In the genomic region with DNA sequence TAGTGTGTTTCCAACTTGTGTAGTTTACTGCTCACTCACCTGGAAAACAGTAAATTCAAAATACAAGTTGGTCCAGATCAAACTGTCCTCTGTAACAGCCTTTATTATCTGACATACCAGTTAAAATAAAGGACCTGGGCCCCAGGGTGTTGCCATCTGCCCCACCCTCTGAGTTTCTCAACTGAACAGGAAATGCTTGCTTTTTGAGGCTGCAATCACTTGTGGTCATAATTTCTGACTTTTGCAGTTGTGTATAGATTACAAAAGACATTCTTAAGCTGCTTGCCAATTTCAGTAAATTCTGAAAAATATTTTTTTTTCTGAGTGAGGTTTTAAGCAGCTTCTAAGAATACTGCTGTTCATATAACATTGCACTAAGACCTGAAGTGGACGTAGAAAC, we compare ENCODE assay signal across 23 mouse cellular contexts. TPM values are rescaled to one million over a fixed set of nuclear protein-coding genes. Genes with fewer than 3 reads are reported as not detected.
DNase-seq lines count a peak whose midpoint lies in the region; ATAC-seq and TF ChIP-seq lines count a peak whose summit lies in the region.
"Had no signal": no experiment of that assay in that cellular context is flagged by ENCODE, and none has a peak within 500 bp of the region (broad histone marks: within the 10 kb centered on the region; RNA-seq: fewer than 3 reads in every experiment).

No protein-coding gene starts in this region.

- H3K27me3 ChIP-seq in liver, postnatal 0 days (ENCODE audit: insufficient read depth, low read length), result no peaks in the 10 kb centered on the region
- no peaks in the 10 kb centered on the region for H3K27me3 ChIP-seq in hindbrain, embryonic 11.5 days (ENCODE audit: control insufficient read depth, insufficient read depth, low read length)
- no peaks in the 10 kb centered on the region for H3K27me3 ChIP-seq in forebrain, embryonic 13.5 days
- H3K27me3 ChIP-seq: limb, embryonic 13.5 days; lung, embryonic 15.5 days had no signal

- H3K9me3 ChIP-seq in liver, postnatal 0 days (ENCODE audit: low read length), result no peaks in the 10 kb centered on the region
- H3K9me3 ChIP-seq in hindbrain, embryonic 11.5 days (ENCODE audit: control insufficient read depth, low read length), result no peaks in the 10 kb centered on the region
- H3K9me3 ChIP-seq in forebrain, embryonic 13.5 days (replicated peaks), result no peaks in the 10 kb centered on the region
- H3K9me3 ChIP-seq: limb, embryonic 13.5 days; lung, embryonic 15.5 days had no signal

- no peak overlapping the region; the same call in 1 of the 2 replicates for H3K4me2 ChIP-seq in liver, postnatal 0 days (ENCODE audit: low read depth, low read length)
- no peak overlapping the region for H3K4me2 ChIP-seq in hindbrain, embryonic 11.5 days (replicated peaks; ENCODE audit: low read depth, low read length)
- H3K4me2 ChIP-seq in forebrain, embryonic 13.5 days, result no peak overlapping the region
- H3K4me2 ChIP-seq: limb, embryonic 13.5 days; lung, embryonic 15.5 days had no signal

- 0 out of 2 replicates have a peak, but pooled peaks cover 2% of the 10 kb centered on the region for H3K4me1 ChIP-seq in liver, postnatal 0 days (ENCODE audit: insufficient read depth)
- H3K4me1 ChIP-seq in hindbrain, embryonic 11.5 days (replicated peaks; ENCODE audit: control insufficient read depth, insufficient read depth, low read length), result no peaks in the 10 kb centered on the region
- no peaks in the 10 kb centered on the region for H3K4me1 ChIP-seq in forebrain, embryonic 13.5 days
- H3K4me1 ChIP-seq: embryonic facial prominence, embryonic 10.5 days; hindbrain, embryonic 10.5 days; limb, embryonic 13.5 days; lung, embryonic 15.5 days had no signal

- DNase-seq in 416B (ENCODE audit: low read depth) (peak; percentile 71), MEL-GATA-1-ER (ENCODE audit: extremely low read depth, low read depth) (peak; percentile 54), liver (peak; percentile 63)
- no peak for DNase-seq in liver, postnatal 0 days
- no peak for DNase-seq in cerebellum, adult 11 months
- DNase-seq in hindbrain, embryonic 11.5 days (ENCODE audit: low spot score), result no peak
- DNase-seq in layer of hippocampus, adult 9-11 months, result no peak
- DNase-seq: adrenal gland, postnatal 25 days; cerebellum, adult 2 months; gastrocnemius, postnatal 25 days; kidney, postnatal 36 days; spleen, adult 18-20 months; thymus, postnatal 36 days had no signal

- H3K36me3 ChIP-seq in liver, postnatal 0 days (replicated peaks; ENCODE audit: insufficient read depth, low read length), result no peaks in the 10 kb centered on the region
- no peaks in the 10 kb centered on the region for H3K36me3 ChIP-seq in hindbrain, embryonic 11.5 days (ENCODE audit: control insufficient read depth, insufficient read depth, low read length)
- H3K36me3 ChIP-seq in forebrain, embryonic 13.5 days (ENCODE audit: poor library complexity, severe bottlenecking), result no peaks in the 10 kb centered on the region
- H3K36me3 ChIP-seq: embryonic facial prominence, embryonic 10.5 days; hindbrain, embryonic 10.5 days; limb, embryonic 13.5 days; lung, embryonic 15.5 days had no signal

- peak; percentile 85 for ATAC-seq in liver, postnatal 0 days
- no peak for ATAC-seq in hindbrain, embryonic 11.5 days (ENCODE audit: low FRiP score)
- no peak for ATAC-seq in forebrain, embryonic 13.5 days
- ATAC-seq: forebrain, embryonic 16.5 days; inflammation-experienced regulatory T-cells, adult 6 months had no signal

- H3K4me3 ChIP-seq in liver, postnatal 0 days (ENCODE audit: low read depth, low read length), result no peak overlapping the region
- H3K4me3 ChIP-seq in hindbrain, embryonic 11.5 days (ENCODE audit: low read depth, low read length), result no peak overlapping the region
- no peak overlapping the region for H3K4me3 ChIP-seq in forebrain, embryonic 13.5 days
- H3K4me3 ChIP-seq: embryonic facial prominence, embryonic 10.5 days; hindbrain, embryonic 10.5 days; limb, embryonic 13.5 days; lung, embryonic 15.5 days had no signal

- H3K9ac ChIP-seq in liver, postnatal 0 days (replicated peaks), result no peak overlapping the region
- no peak overlapping the region for H3K9ac ChIP-seq in hindbrain, embryonic 11.5 days (ENCODE audit: low read depth, low read length)
- no peak overlapping the region for H3K9ac ChIP-seq in forebrain, embryonic 13.5 days
- H3K9ac ChIP-seq: limb, embryonic 13.5 days; lung, embryonic 15.5 days had no signal

- WGBS in liver, postnatal 0 days (ENCODE audit: insufficient replicate concordance), result 44% methylated on average over 1 of the region's 1 CpGs
- WGBS in hindbrain, embryonic 11.5 days, result 87% methylated on average over 1 of the region's 1 CpGs
- 79% methylated on average over 1 of the region's 1 CpGs for WGBS in forebrain, embryonic 13.5 days

- H3K27ac ChIP-seq in liver, postnatal 0 days (ENCODE audit: low read depth), result peak overlapping the region; percentile 53
- H3K27ac ChIP-seq in hindbrain, embryonic 11.5 days (ENCODE audit: low read depth, low read length), result no peak overlapping the region
- H3K27ac ChIP-seq in forebrain, embryonic 13.5 days, result no peak overlapping the region
- H3K27ac ChIP-seq: embryonic facial prominence, embryonic 10.5 days; hindbrain, embryonic 10.5 days; limb, embryonic 13.5 days; lung, embryonic 15.5 days had no signal

- TF ChIP-seq EP300 in liver, postnatal 0 days (IDR thresholded peaks at IDR 0.05; ENCODE audit: low read depth), result peak; percentile 89

- TF ChIP-seq CTCF in liver, postnatal 0 days (IDR thresholded peaks at IDR 0.05; ENCODE audit: low read depth), result no peak

RNA-seq across cellular contexts. Expression of a gene that starts 9.3 kb away (rescaled TPM):
- 25.4 and 27.0 TPM in 2 replicates for polyA plus RNA-seq in liver, postnatal 0 days (2015; fragmentation: Nextera tagmentation; extraction: Ambion mirVana)
- 39.7 and 44.6 TPM in 2 replicates for polyA plus RNA-seq in hindbrain, embryonic 11.5 days (2014; fragmentation: Nextera tagmentation; extraction: Ambion mirVana)
- 29.4 and 30.0 TPM in 2 replicates for polyA plus RNA-seq in forebrain, embryonic 13.5 days (2015; fragmentation: Nextera tagmentation; extraction: Ambion mirVana)

RNA-seq across cellular contexts. Expression of a gene that starts 15.8 kb away (rescaled TPM):
- not detected in 2 replicates for polyA plus RNA-seq in liver, postnatal 0 days (2015; fragmentation: Nextera tagmentation; extraction: Ambion mirVana)
- polyA plus RNA-seq in hindbrain, embryonic 11.5 days (2014; fragmentation: Nextera tagmentation; extraction: Ambion mirVana), result not detected in 2 replicates
- not detected in 2 replicates for polyA plus RNA-seq in forebrain, embryonic 13.5 days (2015; fragmentation: Nextera tagmentation; extraction: Ambion mirVana)
- polyA plus RNA-seq: cerebellum, adult 2 months; embryonic facial prominence, embryonic 10.5 days; forebrain, embryonic 16.5 days; heart, postnatal 0 days; hindbrain, embryonic 10.5 days; inflammation-experienced regulatory T-cells, adult 6 months; kidney, embryonic 14.5 days; limb, embryonic 13.5 days; lung, embryonic 15.5 days; neural tube, embryonic 11.5 days had no signal

RNA-seq across cellular contexts. Expression of a gene that starts 27.9 kb away (rescaled TPM):
- not detected in 2 replicates for polyA plus RNA-seq in liver, postnatal 0 days (2015; fragmentation: Nextera tagmentation; extraction: Ambion mirVana)
- not detected in 2 replicates for polyA plus RNA-seq in hindbrain, embryonic 11.5 days (2014; fragmentation: Nextera tagmentation; extraction: Ambion mirVana)
- not detected in 2 replicates for polyA plus RNA-seq in forebrain, embryonic 13.5 days (2015; fragmentation: Nextera tagmentation; extraction: Ambion mirVana)
- polyA plus RNA-seq: cerebellum, adult 2 months; embryonic facial prominence, embryonic 10.5 days; forebrain, embryonic 16.5 days; heart, postnatal 0 days; hindbrain, embryonic 10.5 days; kidney, embryonic 14.5 days; limb, embryonic 13.5 days; lung, embryonic 15.5 days; neural tube, embryonic 11.5 days had no signal

Comparison
In these comparisons a context has a peak if more than half of its experiments do, and no peak if none do; other contexts are left out.
1. DNase-seq: peak in 416B (single experiment), MEL-GATA-1-ER (single experiment) and liver (single experiment); none in liver, postnatal 0 days (single experiment), cerebellum, adult 11 months (single experiment), hindbrain, embryonic 11.5 days (single experiment) and layer of hippocampus, adult 9-11 months (single experiment).